Mouse (Mus musculus): ENCODE measurements around the gene Gcnt7. TPM values are rescaled to one million over a fixed set of nuclear protein-coding genes. Genes with fewer than 3 reads are reported as not detected.

Gene Gcnt7
- polyA plus RNA-seq, 2 experiments, result 0.03 to 0.66 TPM

DNA sequence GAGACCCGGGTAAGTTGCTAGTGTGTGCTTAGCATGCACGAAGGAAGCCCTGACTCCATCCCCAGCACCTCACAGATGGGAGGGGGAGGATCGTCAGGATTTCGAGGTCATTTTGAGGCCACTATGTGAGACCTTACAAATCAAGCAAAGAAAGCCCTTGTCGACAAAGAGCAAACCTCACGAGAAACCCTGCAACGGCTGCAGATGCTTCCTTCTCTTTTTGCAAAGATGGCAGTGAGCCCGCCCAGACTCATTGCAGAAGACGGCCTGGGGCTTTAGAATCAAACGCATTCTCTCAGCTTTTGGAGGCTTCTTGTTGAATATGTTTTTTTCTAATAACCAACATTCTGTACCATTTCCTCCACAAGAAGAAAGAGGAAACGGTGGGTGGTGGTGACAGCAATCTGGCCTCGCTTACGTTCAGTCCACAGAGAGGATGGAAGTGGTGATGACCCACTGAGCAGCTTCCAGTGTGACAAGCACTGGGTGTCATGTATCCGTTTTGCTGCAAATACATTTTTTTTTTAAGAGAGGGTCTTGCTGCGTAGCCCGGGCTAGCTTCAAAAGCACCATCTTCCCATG lies 20.9 kb downstream of the Gcnt7 start:
- H3K4me1 ChIP-seq (ENCODE audit: control insufficient read depth, insufficient read depth, low read length), result peaks cover 12% of the 10 kb centered on the region
- H3K9ac ChIP-seq (ENCODE audit: low read depth, low read length, severe bottlenecking), result no peak overlapping the region
- H3K9me3 ChIP-seq (ENCODE audit: control insufficient read depth, low read length), result no peaks in the 10 kb centered on the region
- WGBS, result 63% methylated on average over 16 of the region's 16 CpGs
- H3K27me3 ChIP-seq (ENCODE audit: control insufficient read depth, insufficient read depth, low read length), result no peaks in the 10 kb centered on the region
- no peak overlapping the region for H3K27ac ChIP-seq (replicated peaks; ENCODE audit: low read depth, low read length)
- TF ChIP-seq POLR2A (IDR thresholded peaks at IDR 0.05; ENCODE audit: borderline replicate concordance, extremely low read depth, insufficient read depth, insufficient read length), result no peak
- ATAC-seq (ENCODE audit: low FRiP score, low read depth) (no peak), DNase-seq (ENCODE audit: low spot score) (no peak)
- H3K4me2 ChIP-seq (replicated peaks; ENCODE audit: low read depth, low read length, severe bottlenecking), result no peak overlapping the region
- H3K4me3 ChIP-seq (replicated peaks; ENCODE audit: low read length), result no peak overlapping the region
- no peaks in the 10 kb centered on the region for H3K36me3 ChIP-seq (ENCODE audit: control insufficient read depth, insufficient read depth, low read length)

DNA sequence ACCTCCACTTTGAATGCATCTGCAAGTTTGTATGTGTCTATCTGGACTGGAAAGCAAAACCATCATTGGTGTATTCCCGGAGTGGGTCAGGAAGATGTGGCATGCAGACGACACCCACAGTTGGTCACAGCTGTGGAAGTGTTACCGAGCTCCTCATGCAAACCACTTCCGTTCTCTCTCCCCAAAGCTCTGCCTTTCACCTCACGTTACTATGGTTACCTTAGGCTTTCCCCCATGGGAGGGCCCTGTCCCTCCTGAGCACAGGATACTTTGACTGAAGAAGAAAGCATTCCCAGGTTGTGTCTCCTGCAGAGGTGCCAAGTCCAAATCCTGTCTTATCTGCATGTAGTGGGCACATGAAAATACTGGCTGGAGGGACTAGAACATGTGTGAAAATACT lies 24.6 kb downstream of the Gcnt7 start:
- H3K27me3 ChIP-seq (ENCODE audit: control insufficient read depth, insufficient read depth, low read length), result no peaks in the 10 kb centered on the region
- H3K27ac ChIP-seq (replicated peaks; ENCODE audit: low read depth, low read length), result no peak overlapping the region
- no peak for DNase-seq (ENCODE audit: low spot score)
- H3K4me1 ChIP-seq (ENCODE audit: control insufficient read depth, insufficient read depth, low read length), result no peaks in the 10 kb centered on the region
- no peak overlapping the region for H3K4me2 ChIP-seq (replicated peaks; ENCODE audit: low read depth, low read length, severe bottlenecking)
- no peak overlapping the region for H3K9ac ChIP-seq (ENCODE audit: low read depth, low read length, severe bottlenecking)
- TF ChIP-seq POLR2A (IDR thresholded peaks at IDR 0.05; ENCODE audit: borderline replicate concordance, extremely low read depth, insufficient read depth, insufficient read length), result no peak
- H3K4me3 ChIP-seq (replicated peaks; ENCODE audit: low read length), result no peak overlapping the region
- ATAC-seq (ENCODE audit: low FRiP score, low read depth), result no peak
- H3K9me3 ChIP-seq (ENCODE audit: control insufficient read depth, low read length), result no peaks in the 10 kb centered on the region
- no peaks in the 10 kb centered on the region for H3K36me3 ChIP-seq (ENCODE audit: control insufficient read depth, insufficient read depth, low read length)
- 41% methylated on average over 5 of the region's 5 CpGs for WGBS

DNA sequence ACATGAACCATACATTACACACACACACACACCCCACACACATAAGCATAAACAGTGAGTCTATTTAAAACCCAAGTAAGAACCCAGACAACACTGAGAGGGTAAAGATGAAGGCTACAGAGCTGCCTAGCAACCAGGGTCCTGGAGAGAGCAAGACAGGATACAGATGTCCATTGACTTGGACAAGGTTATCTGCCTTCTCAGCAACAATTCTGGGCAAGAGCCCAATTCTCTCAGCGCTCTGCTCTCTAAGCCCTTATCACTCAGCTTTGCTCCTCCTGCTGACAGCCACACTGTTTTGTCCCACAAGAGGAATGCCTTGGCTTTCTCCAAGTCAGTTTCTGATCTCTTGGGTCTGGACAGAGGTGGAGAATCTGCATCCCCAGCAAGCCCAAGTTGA lies 27.8 kb downstream of the Gcnt7 start:
- no peak overlapping the region for H3K9ac ChIP-seq (ENCODE audit: low read depth, low read length, severe bottlenecking)
- no peaks in the 10 kb centered on the region for H3K36me3 ChIP-seq (ENCODE audit: control insufficient read depth, insufficient read depth, low read length)
- H3K27me3 ChIP-seq (ENCODE audit: control insufficient read depth, insufficient read depth, low read length), result no peaks in the 10 kb centered on the region
- no peak for ATAC-seq (ENCODE audit: low FRiP score, low read depth)
- no peak overlapping the region for H3K4me3 ChIP-seq (replicated peaks; ENCODE audit: low read length)
- no peak overlapping the region for H3K4me2 ChIP-seq (replicated peaks; ENCODE audit: low read depth, low read length, severe bottlenecking)
- peak; percentile 39 for DNase-seq (ENCODE audit: low spot score)
- no peak overlapping the region for H3K27ac ChIP-seq (replicated peaks; ENCODE audit: low read depth, low read length)
- H3K9me3 ChIP-seq (ENCODE audit: control insufficient read depth, low read length), result no peaks in the 10 kb centered on the region
- 89% methylated on average over 1 of the region's 1 CpGs for WGBS
- no peaks in the 10 kb centered on the region for H3K4me1 ChIP-seq (ENCODE audit: control insufficient read depth, insufficient read depth, low read length)
- TF ChIP-seq POLR2A (IDR thresholded peaks at IDR 0.05; ENCODE audit: borderline replicate concordance, extremely low read depth, insufficient read depth, insufficient read length), result no peak

DNA sequence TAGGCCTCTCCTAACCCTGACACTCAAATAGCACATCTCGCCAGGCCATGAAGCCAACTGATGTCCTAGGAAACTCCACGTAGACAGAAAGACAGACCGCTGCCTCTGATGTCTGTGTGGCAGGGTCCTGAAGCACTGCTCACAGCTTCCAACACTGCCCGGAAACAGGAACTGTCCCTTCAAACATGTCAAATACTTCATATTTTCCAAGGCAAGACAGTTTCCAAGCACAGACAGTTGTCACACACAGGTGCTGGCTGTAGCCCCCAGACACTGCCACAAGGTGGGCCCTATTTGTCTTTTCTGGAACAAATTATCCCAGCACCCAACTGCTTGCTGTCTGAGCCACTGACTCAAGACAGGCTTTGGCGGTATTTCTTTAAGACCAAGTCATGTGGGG lies 40.2 kb downstream of the Gcnt7 start:
- Histone ChIP-seq H3K36me3 (ENCODE audit: control insufficient read depth, insufficient read depth, low read length) (no peaks in the 10 kb centered on the region), H3K9ac (ENCODE audit: low read depth, low read length, severe bottlenecking) (no peak overlapping the region), H3K27ac (replicated peaks; ENCODE audit: low read depth, low read length) (no peak overlapping the region), H3K4me3 (replicated peaks; ENCODE audit: low read length) (no peak overlapping the region), H3K9me3 (ENCODE audit: control insufficient read depth, low read length) (no peaks in the 10 kb centered on the region), H3K4me2 (replicated peaks; ENCODE audit: low read depth, low read length, severe bottlenecking) (no peak overlapping the region), H3K27me3 (ENCODE audit: control insufficient read depth, insufficient read depth, low read length) (no peaks in the 10 kb centered on the region), H3K4me1 (ENCODE audit: control insufficient read depth, insufficient read depth, low read length) (no peaks in the 10 kb centered on the region)
- no peak for DNase-seq (ENCODE audit: low spot score)
- WGBS, result 91% methylated on average over 5 of the region's 5 CpGs
- no peak for ATAC-seq (ENCODE audit: low FRiP score, low read depth)
- TF ChIP-seq POLR2A (IDR thresholded peaks at IDR 0.05; ENCODE audit: borderline replicate concordance, extremely low read depth, insufficient read depth, insufficient read length), result no peak

DNA sequence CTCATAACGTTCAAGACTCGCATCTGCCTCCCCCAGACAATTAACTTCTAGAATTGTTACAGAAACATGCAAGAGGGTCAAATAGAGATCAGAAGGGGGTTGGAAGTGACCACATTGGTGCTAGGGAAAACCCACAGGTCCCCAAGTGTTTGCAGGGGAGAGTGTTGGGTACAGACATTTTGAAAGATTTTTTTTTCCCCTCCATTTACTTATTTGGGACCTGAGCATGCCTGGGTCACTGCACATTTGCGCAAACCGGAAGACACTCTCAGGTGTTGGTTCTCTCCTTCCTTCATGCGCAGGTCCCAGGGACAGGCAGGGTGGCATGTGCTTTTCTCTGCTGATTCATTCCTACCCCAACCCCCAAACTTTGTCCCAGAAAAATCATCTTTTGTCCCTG lies 41.5 kb downstream of the Gcnt7 start:
- WGBS, result 84% methylated on average over 5 of the region's 5 CpGs
- Histone ChIP-seq H3K4me3 (replicated peaks; ENCODE audit: low read length) (no peak overlapping the region), H3K27ac (replicated peaks; ENCODE audit: low read depth, low read length) (no peak overlapping the region), H3K4me1 (ENCODE audit: control insufficient read depth, insufficient read depth, low read length) (no peaks in the 10 kb centered on the region), H3K4me2 (replicated peaks; ENCODE audit: low read depth, low read length, severe bottlenecking) (no peak overlapping the region), H3K36me3 (ENCODE audit: control insufficient read depth, insufficient read depth, low read length) (no peaks in the 10 kb centered on the region), H3K9ac (ENCODE audit: low read depth, low read length, severe bottlenecking) (no peak overlapping the region), H3K27me3 (ENCODE audit: control insufficient read depth, insufficient read depth, low read length) (no peaks in the 10 kb centered on the region), H3K9me3 (ENCODE audit: control insufficient read depth, low read length) (no peaks in the 10 kb centered on the region)
- no peak for ATAC-seq (ENCODE audit: low FRiP score, low read depth)
- no peak for DNase-seq (ENCODE audit: low spot score)
- TF ChIP-seq POLR2A (IDR thresholded peaks at IDR 0.05; ENCODE audit: borderline replicate concordance, extremely low read depth, insufficient read depth, insufficient read length), result no peak

DNA sequence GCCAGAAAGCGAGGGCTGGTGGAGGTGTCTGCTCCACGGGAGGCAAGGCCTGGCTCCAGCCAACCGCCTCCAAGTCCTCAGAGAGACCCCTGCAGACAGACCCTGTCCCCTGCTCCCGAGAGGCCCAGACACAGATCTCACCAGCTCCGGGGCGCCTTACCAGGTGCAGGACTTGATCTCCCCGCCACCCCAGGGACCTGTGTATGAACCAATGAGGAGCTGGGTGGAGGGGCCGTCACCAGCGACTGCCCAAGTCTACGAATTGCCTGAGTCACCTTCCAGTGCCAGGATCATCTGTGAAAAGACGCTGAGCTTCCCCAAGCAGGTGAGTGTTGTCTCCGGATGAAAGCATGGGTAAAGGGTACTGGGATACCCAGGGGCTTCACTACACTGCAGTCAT lies 42.2 kb downstream of the Gcnt7 start:
- H3K36me3 ChIP-seq (ENCODE audit: control insufficient read depth, insufficient read depth, low read length), result no peaks in the 10 kb centered on the region
- H3K4me1 ChIP-seq (ENCODE audit: control insufficient read depth, insufficient read depth, low read length), result no peaks in the 10 kb centered on the region
- WGBS, result 70% methylated on average over 12 of the region's 12 CpGs
- no peak for TF ChIP-seq POLR2A (IDR thresholded peaks at IDR 0.05; ENCODE audit: borderline replicate concordance, extremely low read depth, insufficient read depth, insufficient read length)
- H3K4me2 ChIP-seq (replicated peaks; ENCODE audit: low read depth, low read length, severe bottlenecking), result no peak overlapping the region
- no peaks in the 10 kb centered on the region for H3K27me3 ChIP-seq (ENCODE audit: control insufficient read depth, insufficient read depth, low read length)
- ATAC-seq (ENCODE audit: low FRiP score, low read depth) (no peak), DNase-seq (ENCODE audit: low spot score) (no peak)
- H3K9ac ChIP-seq (ENCODE audit: low read depth, low read length, severe bottlenecking), result no peak overlapping the region
- H3K4me3 ChIP-seq (replicated peaks; ENCODE audit: low read length), result no peak overlapping the region
- no peak overlapping the region for H3K27ac ChIP-seq (replicated peaks; ENCODE audit: low read depth, low read length)
- no peaks in the 10 kb centered on the region for H3K9me3 ChIP-seq (ENCODE audit: control insufficient read depth, low read length)

All from limb, embryonic 14.5 days (tissue).